Mouse (Mus musculus) hindbrain, postnatal 0 days (tissue): ENCODE measurements at regions not wholly inside any gene's neighbourhood (a gene's known extent, or its start where the extent isn't known, plus 50 kb on each side); places are given as distances from the start of the nearest gene placed in this dataset.
"Not testable (repeated sequence)": the region's sequence is repeated elsewhere in the genome, so short reads cannot be mapped to it uniquely, and the experiment has no call there.

ENCODE experiments used
- ATAC-seq: fragments of 200-750 bp; cut with Nextera tagmentation; 2 replicates; pipeline ENCODE4 v1.8.0; 2017; ENCODE audit warnings: mild to moderate bottlenecking, moderate TSS enrichment, moderate library complexity
- DNase-seq: peaks from one replicate; pipeline ENCODE4 v3.0.0-alpha.2; 2015; ENCODE audit warnings: low spot score
- H3K27ac ChIP-seq: fragments of 300-500 bp; sonication (generic); 2 replicates; pipeline ENCODE4 v1.5.1; 2014; ENCODE audit warnings: mild to moderate bottlenecking
- H3K27me3 ChIP-seq: fragments of 300-500 bp; sonication (generic); 2 replicates; pipeline ENCODE4 v1.6.1; 2014; ENCODE audit warnings: low read length, mixed read lengths; ENCODE audit not compliant: insufficient read depth
- H3K36me3 ChIP-seq: fragments of 300-500 bp; sonication (generic); 2 replicates; pipeline ENCODE4 v1.6.1; 2014; ENCODE audit warnings: low read length, mixed read lengths; ENCODE audit not compliant: insufficient read depth
- H3K4me1 ChIP-seq: fragments of 300-500 bp; sonication (generic); 2 replicates; pipeline ENCODE4 v1.6.1; 2014; ENCODE audit warnings: antibody characterized with exemption, low read length, mixed read lengths; ENCODE audit not compliant: insufficient read depth
- H3K4me2 ChIP-seq: fragments of 300-500 bp; sonication (generic); 2 replicates; pipeline ENCODE4 v1.6.1; 2014; ENCODE audit warnings: low read depth, mild to moderate bottlenecking, low read length, moderate library complexity, mixed read lengths
- H3K4me3 ChIP-seq: fragments of 300-500 bp; sonication (generic); 2 replicates; pipeline ENCODE4 v1.5.1; 2014; ENCODE audit warnings: low read length
- H3K9ac ChIP-seq: fragments of 300-500 bp; sonication (generic); replicated peaks from 2 replicates; pipeline ENCODE4 v1.6.1; 2014; ENCODE audit warnings: mild to moderate bottlenecking, low read length, moderate library complexity, mixed read lengths
- H3K9me3 ChIP-seq: fragments of 300-500 bp; sonication (generic); 2 replicates; pipeline ENCODE4 v1.6.1; 2016; ENCODE audit warnings: low read length, mixed read lengths
- CTCF ChIP-seq: IDR thresholded peaks from 2 replicates; pipeline ENCODE4 v1.5.1; 2016; ENCODE audit warnings: antibody characterized with exemption, control low read depth, low read depth
- WGBS: fragments of 180-500 bp; shearing (Covaris S2); extraction: QIAGEN DNeasy Blood & Tissue Kit; methylation state at CpG from one replicate; pipeline ENCODE4 v1.1.7; 2014; 5-methylcytosine and 5-hydroxymethylcytosine counted together

DNA sequence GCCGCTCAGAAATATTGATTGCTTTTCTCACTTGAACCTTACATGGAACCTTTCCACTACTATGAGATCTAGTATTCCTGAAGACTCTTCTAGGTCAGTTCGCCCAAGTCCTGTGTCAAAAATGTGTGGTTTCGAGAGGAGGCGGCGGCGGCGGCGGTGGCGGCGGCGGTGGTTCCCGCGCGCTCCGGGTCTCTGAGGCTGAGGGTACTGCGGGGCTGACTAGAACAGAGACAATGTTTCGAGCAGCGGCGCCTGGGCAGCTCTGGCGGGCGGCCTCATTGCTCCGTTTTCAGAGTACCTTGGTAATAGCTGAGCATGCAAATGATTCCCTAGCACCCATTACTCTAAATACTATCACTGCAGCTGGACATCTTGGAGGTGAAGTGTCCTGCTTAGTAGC is 957.0 kb upstream of the Gm597 start:
- not testable (repeated sequence) for H3K36me3 ChIP-seq, H3K4me2 ChIP-seq, H3K27me3 ChIP-seq, H3K27ac ChIP-seq, ATAC-seq, DNase-seq, H3K4me3 ChIP-seq, H3K9ac ChIP-seq, H3K4me1 ChIP-seq, H3K9me3 ChIP-seq
- WGBS, result 85% methylated on average over 22 of the region's 22 CpGs

DNA sequence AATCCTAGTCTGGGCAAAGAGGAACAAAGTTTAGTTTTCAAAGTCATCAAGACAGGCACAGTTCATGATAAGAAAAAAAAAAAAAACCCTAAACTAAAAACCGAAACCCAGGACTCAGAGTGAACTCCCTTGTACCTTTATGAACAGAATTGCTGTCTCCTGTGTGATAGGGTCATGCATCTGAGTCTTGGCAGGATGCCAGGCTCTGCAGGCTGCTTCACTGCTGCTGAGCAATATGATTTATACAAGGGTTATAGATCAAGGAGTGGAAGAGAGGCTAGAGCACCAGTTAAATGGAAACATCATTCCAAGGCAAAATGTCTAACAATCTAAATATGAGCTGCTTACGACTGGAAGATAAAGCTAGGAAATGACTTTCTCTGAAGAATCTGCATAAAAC is 951.9 kb upstream of the Gm597 start:
- H3K9ac ChIP-seq, result no peak overlapping the region
- no peaks in the 10 kb centered on the region for H3K9me3 ChIP-seq
- ATAC-seq (no peak), DNase-seq (peak; percentile 62)
- no peak for TF ChIP-seq CTCF
- H3K4me2 ChIP-seq, result no peak overlapping the region
- H3K27ac ChIP-seq, result no peak overlapping the region
- WGBS, result 36% methylated on average over 2 of the region's 2 CpGs
- no peaks in the 10 kb centered on the region for H3K4me1 ChIP-seq
- H3K27me3 ChIP-seq, result no peaks in the 10 kb centered on the region
- no peak overlapping the region for H3K4me3 ChIP-seq
- no peaks in the 10 kb centered on the region for H3K36me3 ChIP-seq
